Mouse (Mus musculus) ES-E14 (cell line): ENCODE results near the gene Gm8947.

Experiments used
- HCFC1 ChIP-seq: IDR thresholded peaks from 2 replicates; pipeline ENCODE4 v1.6.1; 2012; ENCODE audit warnings: low read length, inconsistent platforms, borderline replicate concordance; ENCODE audit not compliant: insufficient read depth
- MAFK ChIP-seq: IDR thresholded peaks from 2 replicates; pipeline ENCODE4 v1.6.1; 2014; ENCODE audit warnings: mild to moderate bottlenecking, low read depth, low read length, inconsistent platforms; ENCODE audit not compliant: insufficient read depth
- ZC3H11A ChIP-seq: IDR thresholded peaks from 2 replicates; pipeline ENCODE4 v1.6.1; 2012; ENCODE audit warnings: low read depth, mild to moderate bottlenecking, inconsistent platforms, low read length, borderline replicate concordance

- TF ChIP-seq ZC3H11A (no peak), HCFC1 (no peak), MAFK (no peak)
Measured at GRCm38 (mm10) chr1:151224536-151224935, 32.4 kb downstream of the Gm8947 start.
